Mouse (Mus musculus) liver, adult 2 months (tissue): ENCODE measurements around the gene Ndufc2. TPM values are rescaled to one million over a fixed set of nuclear protein-coding genes. Genes with fewer than 3 reads are reported as not detected.

Source experiments
- DNase-seq: peaks from one replicate; pipeline ENCODE4 v3.0.0-alpha.2; 2011; ENCODE audit warnings: low read depth, low spot score; ENCODE audit errors: extremely low read depth
- H3K27ac ChIP-seq: fragments of 200-500 bp; replicated peaks from 2 replicates; pipeline ENCODE4 v1.5.1; 2012; ENCODE audit warnings: low read depth, mild to moderate bottlenecking, control low read depth, inconsistent platforms, low read length; ENCODE audit not compliant: insufficient read depth
- H3K27me3 ChIP-seq: fragments of 200-500 bp; 2 replicates; pipeline ENCODE4 v1.6.1; 2012; ENCODE audit warnings: mild to moderate bottlenecking, moderate library complexity, low read length, inconsistent platforms; ENCODE audit not compliant: control insufficient read depth, insufficient read depth
- H3K36me3 ChIP-seq: fragments of 200-500 bp; 2 replicates; pipeline ENCODE4 v1.6.1; 2012; ENCODE audit warnings: low read length, inconsistent platforms; ENCODE audit not compliant: control insufficient read depth, insufficient read depth
- H3K4me1 ChIP-seq: fragments of 200-500 bp; 2 replicates; pipeline ENCODE4 v1.6.1; 2011; ENCODE audit warnings: low read length; ENCODE audit not compliant: control insufficient read depth, insufficient read depth
- H3K4me3 ChIP-seq: fragments of 200-500 bp; 2 replicates; pipeline ENCODE4 v1.5.1; 2011; ENCODE audit warnings: low read depth, mild to moderate bottlenecking, control low read depth, low read length, moderate library complexity; ENCODE audit not compliant: insufficient read depth
- H3K79me2 ChIP-seq: fragments of 200-500 bp; 2 replicates; pipeline ENCODE4 v1.6.1; 2012; ENCODE audit warnings: inconsistent platforms, mild to moderate bottlenecking, low read length, moderate library complexity; ENCODE audit not compliant: control insufficient read depth, insufficient read depth
- H3K9ac ChIP-seq: fragments of 200-500 bp; 2 replicates; pipeline ENCODE4 v1.6.1; 2012; ENCODE audit warnings: low read depth, mild to moderate bottlenecking, control low read depth, inconsistent platforms, low read length
- CTCF ChIP-seq: fragments of 200-500 bp; IDR thresholded peaks from 2 replicates; pipeline ENCODE4 v1.5.1; 2011; ENCODE audit warnings: low read depth, low read length, control low read depth
- POLR2A ChIP-seq: fragments of 200-500 bp; IDR thresholded peaks from 2 replicates; pipeline ENCODE4 v1.6.1; 2011; ENCODE audit warnings: low read length, control low read depth; ENCODE audit not compliant: insufficient read depth; ENCODE audit errors: extremely low read depth
- WGBS: fragments of 180-500 bp; shearing (Covaris S2); methylation state at CpG from one replicate; pipeline ENCODE4 v1.1.7; 2018; 5-methylcytosine and 5-hydroxymethylcytosine counted together
- polyA plus RNA-seq: library from polyadenylated mRNA; depleted of rRNA; stranded (reverse); fragments of >200 nt; gene quantifications from 2 replicates; pipeline ENCODE4 v1.2.3, GENCODE M21; 2012
- total RNA-seq: library from RNA; depleted of rRNA; stranded (reverse); fragments of >200 nt; gene quantifications from 2 replicates; pipeline ENCODE4 v1.2.3, GENCODE M21; 2014

Gene Ndufc2
- total and polyA plus RNA-seq, 2 experiments, result 204 to 221 TPM

- Histone ChIP-seq H3K9ac (no peak overlapping the region), H3K4me3 (no peak overlapping the region), H3K36me3 (no peaks in the 10 kb centered on the region), H3K4me1 (peaks cover 8% of the 10 kb centered on the region), H3K27ac (peak overlapping the region; percentile 60), H3K79me2 (no peaks in the 10 kb centered on the region), H3K27me3 (no peaks in the 10 kb centered on the region)
- WGBS, result 77% methylated on average over 5 of the region's 5 CpGs
- TF ChIP-seq POLR2A (no peak), CTCF (no peak)
- no peak for DNase-seq
Measured at GRCm38 (mm10) chr7:97356253-97356652, 43.5 kb upstream of the Ndufc2 start.

- Histone ChIP-seq H3K27ac (peak overlapping the region; percentile 67), H3K36me3 (no peaks in the 10 kb centered on the region), H3K79me2 (no peaks in the 10 kb centered on the region), H3K9ac (no peak overlapping the region), H3K27me3 (no peaks in the 10 kb centered on the region), H3K4me3 (no peak overlapping the region), H3K4me1 (peaks cover 8% of the 10 kb centered on the region)
- DNase-seq, result peak; percentile 58
- WGBS, result 64% methylated on average over 5 of the region's 5 CpGs
- TF ChIP-seq POLR2A (no peak), CTCF (no peak)
Measured at GRCm38 (mm10) chr7:97356875-97357276, 42.9 kb upstream of the Ndufc2 start.

- H3K79me2 ChIP-seq, result no peaks in the 10 kb centered on the region
- H3K4me3 ChIP-seq, result no peak overlapping the region
- WGBS, result 65% methylated on average over 3 of the region's 3 CpGs
- no peak for DNase-seq
- H3K4me1 ChIP-seq, result peaks cover 8% of the 10 kb centered on the region
- no peak overlapping the region for H3K9ac ChIP-seq
- no peaks in the 10 kb centered on the region for H3K27me3 ChIP-seq
- H3K36me3 ChIP-seq, result no peaks in the 10 kb centered on the region
- TF ChIP-seq POLR2A (no peak), CTCF (no peak)
- no peak overlapping the region for H3K27ac ChIP-seq
Measured at GRCm38 (mm10) chr7:97357840-97358239, 42.0 kb upstream of the Ndufc2 start.

- Histone ChIP-seq H3K27me3 (no peaks in the 10 kb centered on the region), H3K9ac (no peak overlapping the region), H3K79me2 (no peaks in the 10 kb centered on the region), H3K27ac (no peak overlapping the region), H3K4me3 (no peak overlapping the region), H3K4me1 (peaks cover 8% of the 10 kb centered on the region), H3K36me3 (no peaks in the 10 kb centered on the region)
- TF ChIP-seq CTCF, result no peak
- no peak for TF ChIP-seq POLR2A
- no peak for DNase-seq
- WGBS, result 84% methylated on average over 4 of the region's 4 CpGs
Measured at GRCm38 (mm10) chr7:97358347-97358746, 41.5 kb upstream of the Ndufc2 start.

GRCm38 (mm10) chr7:97360166-97360565 is 39.6 kb upstream of the Ndufc2 start:
- no peaks in the 10 kb centered on the region for H3K36me3 ChIP-seq
- no peaks in the 10 kb centered on the region for H3K79me2 ChIP-seq
- H3K27ac ChIP-seq, result no peak overlapping the region
- no peak overlapping the region for H3K4me3 ChIP-seq
- DNase-seq, result no peak
- no peak overlapping the region for H3K9ac ChIP-seq
- WGBS, result 83% methylated on average over 5 of the region's 5 CpGs
- peaks cover 4% of the 10 kb centered on the region for H3K4me1 ChIP-seq
- TF ChIP-seq CTCF, result no peak
- no peak for TF ChIP-seq POLR2A
- H3K27me3 ChIP-seq, result no peaks in the 10 kb centered on the region

GRCm38 (mm10) chr7:97360955-97361354 is 38.8 kb upstream of the Ndufc2 start:
- 67% methylated on average over 3 of the region's 3 CpGs for WGBS
- DNase-seq, result no peak
- Histone ChIP-seq H3K27ac (no peak overlapping the region), H3K79me2 (no peaks in the 10 kb centered on the region), H3K4me3 (no peak overlapping the region), H3K36me3 (no peaks in the 10 kb centered on the region), H3K9ac (no peak overlapping the region), H3K4me1 (no peaks in the 10 kb centered on the region), H3K27me3 (no peaks in the 10 kb centered on the region)
- TF ChIP-seq CTCF (no peak), POLR2A (no peak)
